In genomic region chr13:59180781-59181180, GRCm38 (mm10) we compare ENCODE assay signal across 11 mouse cellular contexts.
DNase-seq lines count a peak whose midpoint lies in the region; ATAC-seq and TF ChIP-seq lines count a peak whose summit lies in the region.
"Had no signal": no experiment of that assay in that cellular context is flagged by ENCODE, and none has a peak within 500 bp of the region (broad histone marks: within the 10 kb centered on the region; RNA-seq: fewer than 3 reads in every experiment).

No protein-coding gene starts in this region.

- no peaks in the 10 kb centered on the region for H3K9me3 ChIP-seq in neural tube, embryonic 15.5 days (replicated peaks)
- no peaks in the 10 kb centered on the region for H3K9me3 ChIP-seq in intestine, embryonic 16.5 days (ENCODE audit: control insufficient read depth, low read length)
- H3K9me3 ChIP-seq: intestine, embryonic 15.5 days had no signal

- H3K27me3 ChIP-seq in neural tube, embryonic 15.5 days (replicated peaks) = no peaks in the 10 kb centered on the region
- no peaks in the 10 kb centered on the region for H3K27me3 ChIP-seq in intestine, embryonic 16.5 days (replicated peaks; ENCODE audit: control insufficient read depth, insufficient read depth, low read length)
- H3K27me3 ChIP-seq: intestine, embryonic 15.5 days had no signal

- peak; percentile 13 to 23 for DNase-seq in cerebellum, postnatal 36 days
- DNase-seq in cerebellum, adult 9-10 months = no peak
- DNase-seq in left cerebral cortex, adult 2 months (ENCODE audit: extremely low spot score in 1 of 2, low spot score in 2 of 2) = no peak
- no peak for DNase-seq in left cerebral cortex, adult 11 months (ENCODE audit: low spot score)
- DNase-seq in layer of hippocampus, postnatal 10 days (ENCODE audit: low spot score in 2 of 2) = peak; percentile 32 to 48
- no peak for DNase-seq in ovary, postnatal 14 days (ENCODE audit: low spot score)
- DNase-seq: lung, adult 2 months; thymus, postnatal 36 days had no signal

- H3K9ac ChIP-seq in neural tube, embryonic 15.5 days (replicated peaks) = no peak overlapping the region
- no peak overlapping the region for H3K9ac ChIP-seq in intestine, embryonic 16.5 days (ENCODE audit: low read depth, low read length)
- H3K9ac ChIP-seq: intestine, embryonic 15.5 days had no signal

- intact Hi-C loops in left cerebral cortex, adult 2 months (cut with DNase I) = loop anchor here (2.0 to 10.0 kb wide), 3 partner anchors 36 to 374 kb away; partner anchors contain the start of gene Ntrk2

- ATAC-seq in neural tube, embryonic 15.5 days (ENCODE audit: low FRiP score) = no peak
- no peak for ATAC-seq in intestine, embryonic 16.5 days
- ATAC-seq: intestine, embryonic 15.5 days had no signal

- H3K4me2 ChIP-seq in neural tube, embryonic 15.5 days = peak overlapping the region; percentile 13
- no peak overlapping the region for H3K4me2 ChIP-seq in intestine, embryonic 16.5 days (ENCODE audit: low read depth, low read length)
- H3K4me2 ChIP-seq: intestine, embryonic 15.5 days had no signal

- TF ChIP-seq CTCF in left cerebral cortex, adult 2 months (IDR thresholded peaks at IDR 0.05) = no peak

- peak overlapping the region; percentile 79 for H3K27ac ChIP-seq in left cerebral cortex, adult 2 months
- H3K27ac ChIP-seq in neural tube, embryonic 15.5 days (replicated peaks) = peak overlapping the region; percentile 29; the same call in 1 of the 2 replicates
- H3K27ac ChIP-seq in intestine, embryonic 16.5 days (ENCODE audit: low read length) = no peak overlapping the region
- H3K27ac ChIP-seq: intestine, embryonic 15.5 days had no signal

- peak overlapping the region; percentile 13; the same call in 1 of the 2 replicates for H3K4me3 ChIP-seq in left cerebral cortex, adult 2 months
- no peak overlapping the region for H3K4me3 ChIP-seq in neural tube, embryonic 15.5 days (replicated peaks)
- H3K4me3 ChIP-seq in intestine, embryonic 16.5 days (ENCODE audit: low read length) = no peak overlapping the region
- H3K4me3 ChIP-seq: intestine, embryonic 15.5 days had no signal

- H3K4me1 ChIP-seq in neural tube, embryonic 15.5 days = peaks cover 29% of the 10 kb centered on the region
- H3K4me1 ChIP-seq in intestine, embryonic 16.5 days (ENCODE audit: control insufficient read depth, insufficient read depth, low read length) = no peaks in the 10 kb centered on the region
- H3K4me1 ChIP-seq: intestine, embryonic 15.5 days had no signal

- H3K36me3 ChIP-seq in neural tube, embryonic 15.5 days = no peaks in the 10 kb centered on the region
- no peaks in the 10 kb centered on the region for H3K36me3 ChIP-seq in intestine, embryonic 16.5 days (ENCODE audit: control insufficient read depth, insufficient read depth, low read length)
- H3K36me3 ChIP-seq: intestine, embryonic 15.5 days had no signal

- WGBS in neural tube, embryonic 15.5 days = 57% methylated on average over 10 of the region's 10 CpGs
- WGBS in intestine, embryonic 16.5 days = 75% methylated on average over 10 of the region's 10 CpGs

Comparison
In these comparisons a context has a peak if more than half of its experiments do, and no peak if none do; other contexts are left out.
1. DNase-seq: peak in cerebellum, postnatal 36 days (2 of 2) and layer of hippocampus, postnatal 10 days (2 of 2); none in cerebellum, adult 9-10 months (single experiment), left cerebral cortex, adult 2 months (0 of 2), left cerebral cortex, adult 11 months (single experiment) and ovary, postnatal 14 days (single experiment).